Mouse (Mus musculus) olfactory bulb, adult 2 months (tissue): Measurements from ENCODE around the gene Tbx3.

Source experiments
- CTCF ChIP-seq: fragments of 200-500 bp; IDR thresholded peaks from 2 replicates; pipeline ENCODE4 v1.5.1; 2012; ENCODE audit warnings: low read depth, mild to moderate bottlenecking, low read length, moderate library complexity; ENCODE audit not compliant: insufficient read depth
- POLR2A ChIP-seq: fragments of 200-500 bp; IDR thresholded peaks from 2 replicates; pipeline ENCODE4 v1.6.1; 2012; ENCODE audit warnings: mild to moderate bottlenecking, low read depth, low read length, moderate library complexity; ENCODE audit not compliant: insufficient read depth

DNA sequence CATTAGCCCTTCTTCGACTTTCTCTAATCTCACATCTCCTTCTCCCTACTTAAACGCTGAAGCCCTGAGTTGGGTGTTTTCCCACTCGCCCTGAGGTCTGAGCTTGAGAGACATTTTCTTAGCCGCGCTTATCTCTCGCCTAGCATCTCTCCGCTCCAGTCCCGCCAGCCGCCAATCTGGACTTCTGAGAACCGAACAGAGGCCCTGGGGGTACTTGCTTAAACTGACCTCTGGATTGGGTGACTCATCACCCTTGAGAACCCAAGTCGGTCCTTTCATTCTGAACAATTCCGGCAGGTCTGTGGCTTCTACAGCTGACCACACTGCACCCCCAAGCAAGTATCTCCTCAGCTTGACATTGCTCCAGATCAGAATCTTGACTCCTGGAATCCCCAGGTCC is 32.2 kb upstream of the Tbx3 start:
- TF ChIP-seq CTCF = no peak
- TF ChIP-seq POLR2A = no peak
